Mouse (Mus musculus): Measurements from ENCODE around the gene Cbx5. TPM values are rescaled to one million over a fixed set of nuclear protein-coding genes. Genes with fewer than 3 reads are reported as not detected.

Cbx5 gene
- polyA plus RNA-seq, 1 experiment from 2014 or later = 109 TPM

DNA sequence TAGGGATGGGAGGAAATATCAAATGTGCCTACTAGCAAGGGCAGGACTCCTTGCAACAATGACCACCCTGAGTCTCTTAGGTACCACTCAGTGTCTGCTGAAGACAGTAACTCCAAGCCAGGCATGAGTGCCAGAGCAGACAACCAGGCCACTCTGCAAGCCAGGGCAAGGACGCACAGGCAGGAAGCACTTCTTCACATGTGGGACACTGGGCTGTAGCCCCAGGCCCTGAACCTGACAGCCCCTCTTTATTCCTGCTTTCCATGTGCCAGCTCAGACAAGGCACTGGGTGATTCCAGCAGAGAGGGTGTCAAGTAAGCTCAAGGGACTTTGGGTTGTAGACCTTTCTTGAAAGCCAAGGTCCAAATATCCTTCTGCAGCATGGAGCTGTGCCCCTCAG lies 60.8 kb downstream of the Cbx5 start:
- no peak overlapping the region for H3K9ac ChIP-seq (replicated peaks; ENCODE audit: low read length)
- ATAC-seq (ENCODE audit: low FRiP score, low TSS enrichment) = no peak
- H3K4me1 ChIP-seq (ENCODE audit: insufficient read depth, low read length) = peaks cover 44% of the 10 kb centered on the region
- no peak overlapping the region for H3K4me3 ChIP-seq (ENCODE audit: low read length)
- 81% methylated on average over 1 of the region's 1 CpGs for WGBS
- peaks cover 21% of the 10 kb centered on the region for H3K27me3 ChIP-seq (ENCODE audit: insufficient read depth, low read length)
- H3K36me3 ChIP-seq (ENCODE audit: insufficient read depth, low read length) = no peaks in the 10 kb centered on the region
- H3K9me3 ChIP-seq (ENCODE audit: low read length) = no peaks in the 10 kb centered on the region
- no peak overlapping the region for H3K4me2 ChIP-seq (replicated peaks; ENCODE audit: low read depth, low read length)
- 0 out of 2 replicates have a peak overlapping the region, but pooled peaks have one; percentile 11 for H3K27ac ChIP-seq (ENCODE audit: low read length)

- H3K4me1 ChIP-seq (ENCODE audit: insufficient read depth, low read length) = peaks cover 42% of the 10 kb centered on the region
- 12% methylated on average over 12 of the region's 12 CpGs for WGBS
- 0 out of 2 replicates have a peak overlapping the region, but pooled peaks have one; percentile 31 for H3K9ac ChIP-seq (replicated peaks; ENCODE audit: low read length)
- no peak overlapping the region for H3K4me3 ChIP-seq (ENCODE audit: low read length)
- H3K4me2 ChIP-seq (replicated peaks; ENCODE audit: low read depth, low read length) = peak overlapping the region; percentile 39
- H3K27ac ChIP-seq (ENCODE audit: low read length) = peak overlapping the region; percentile 64
- no peaks in the 10 kb centered on the region for H3K9me3 ChIP-seq (ENCODE audit: low read length)
- ATAC-seq (ENCODE audit: low FRiP score, low TSS enrichment) = no peak
- H3K36me3 ChIP-seq (ENCODE audit: insufficient read depth, low read length) = no peaks in the 10 kb centered on the region
- H3K27me3 ChIP-seq (ENCODE audit: insufficient read depth, low read length) = peaks cover 26% of the 10 kb centered on the region
Observed at GRCm38 (mm10) chr15:103178137-103178536, 61.5 kb downstream of the Cbx5 start.

DNA sequence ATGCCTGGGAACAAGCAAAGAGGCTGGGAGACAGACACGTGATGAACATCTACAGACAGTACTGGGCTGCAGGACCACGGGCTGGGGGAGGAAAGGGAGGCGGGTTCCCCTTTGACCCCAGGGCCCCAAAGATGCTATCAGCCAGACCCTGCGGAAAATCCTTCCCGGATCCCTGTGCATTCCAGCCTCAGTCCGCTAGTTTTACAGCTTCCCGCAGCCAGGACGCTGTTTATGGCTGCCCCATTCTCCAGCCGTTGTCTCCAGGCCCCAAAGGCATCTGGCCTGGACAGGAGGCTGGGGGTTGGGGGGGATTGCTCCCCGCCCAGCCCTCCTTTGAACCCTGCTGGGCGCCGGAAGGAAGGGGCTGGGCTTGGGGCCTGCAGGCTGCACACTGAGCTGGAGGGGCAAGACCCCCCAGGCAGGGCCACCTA lies 62.0 kb downstream of the Cbx5 start:
- Histone ChIP-seq H3K9me3 (ENCODE audit: low read length) (no peaks in the 10 kb centered on the region), H3K27ac (ENCODE audit: low read length) (peak overlapping the region; percentile 64), H3K36me3 (ENCODE audit: insufficient read depth, low read length) (no peaks in the 10 kb centered on the region), H3K4me3 (ENCODE audit: low read length) (no peak overlapping the region), H3K27me3 (ENCODE audit: insufficient read depth, low read length) (peaks cover 29% of the 10 kb centered on the region), H3K4me2 (replicated peaks; ENCODE audit: low read depth, low read length) (peak overlapping the region; percentile 39), H3K9ac (replicated peaks; ENCODE audit: low read length) (peak overlapping the region; percentile 31; the same call in 1 of the 2 replicates), H3K4me1 (ENCODE audit: insufficient read depth, low read length) (peaks cover 42% of the 10 kb centered on the region)
- WGBS = 2% methylated on average over 12 of the region's 12 CpGs
- peak; percentile 39 for ATAC-seq (ENCODE audit: low FRiP score, low TSS enrichment)

DNA sequence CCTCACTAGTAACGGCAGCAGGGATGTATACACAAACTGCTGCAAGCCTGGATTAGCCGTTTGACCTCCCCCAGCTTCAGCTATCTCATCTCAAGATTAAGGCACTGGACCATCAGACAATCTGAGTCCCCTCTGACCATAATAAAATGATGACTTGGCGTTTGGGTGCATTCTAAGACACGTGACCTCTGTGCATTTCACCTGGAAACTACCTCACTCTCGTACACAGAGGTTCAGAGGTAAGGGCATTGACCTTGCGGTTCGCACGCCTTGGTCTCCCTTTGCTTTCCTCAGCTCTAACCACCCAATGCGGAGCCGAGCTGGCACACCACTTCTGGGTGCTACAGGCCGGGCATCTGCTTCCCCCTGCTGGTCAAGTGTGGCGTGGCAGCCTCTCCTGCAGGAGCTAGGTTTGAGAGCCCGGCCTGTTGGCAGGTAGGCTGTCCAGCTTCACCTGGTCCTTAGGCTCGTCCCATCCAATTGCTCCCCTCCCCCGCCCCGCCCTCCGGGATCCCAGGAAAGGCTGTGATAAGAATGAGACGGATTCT lies 62.7 kb downstream of the Cbx5 start:
- Histone ChIP-seq H3K4me3 (ENCODE audit: low read length) (no peak overlapping the region; the same call in 1 of the 2 replicates), H3K9ac (replicated peaks; ENCODE audit: low read length) (no peak overlapping the region; the same call in 1 of the 2 replicates), H3K27ac (ENCODE audit: low read length) (peak overlapping the region; percentile 64), H3K27me3 (ENCODE audit: insufficient read depth, low read length) (peaks cover 31% of the 10 kb centered on the region), H3K4me1 (ENCODE audit: insufficient read depth, low read length) (peaks cover 39% of the 10 kb centered on the region), H3K36me3 (ENCODE audit: insufficient read depth, low read length) (no peaks in the 10 kb centered on the region), H3K9me3 (ENCODE audit: low read length) (no peaks in the 10 kb centered on the region), H3K4me2 (replicated peaks; ENCODE audit: low read depth, low read length) (peak overlapping the region; percentile 39)
- ATAC-seq (ENCODE audit: low FRiP score, low TSS enrichment) = peak; percentile 71
- under 1% methylated on average over 18 of the region's 18 CpGs for WGBS

DNA sequence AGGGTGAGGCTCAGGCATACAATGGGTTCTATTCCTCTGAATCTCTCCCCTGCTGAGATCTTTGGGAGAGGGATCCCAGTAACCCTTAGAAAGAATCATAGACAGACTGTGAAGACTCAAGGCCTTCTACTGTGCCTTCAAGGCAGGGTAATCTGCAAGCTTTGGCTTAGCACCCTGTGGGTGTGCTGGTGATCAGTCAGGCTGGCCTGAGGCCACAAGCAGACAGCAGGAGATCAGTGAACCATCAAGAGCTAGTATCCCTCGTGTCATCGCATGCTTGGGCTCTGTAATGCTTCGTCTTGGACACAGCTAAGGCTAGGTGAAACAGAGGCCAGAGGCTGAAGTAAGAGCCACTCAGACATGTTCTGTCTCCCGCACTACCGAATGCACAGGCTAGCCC lies 66.4 kb downstream of the Cbx5 start:
- Histone ChIP-seq H3K9me3 (ENCODE audit: low read length) (no peaks in the 10 kb centered on the region), H3K9ac (replicated peaks; ENCODE audit: low read length) (no peak overlapping the region; the same call in 1 of the 2 replicates), H3K27ac (ENCODE audit: low read length) (no peak overlapping the region), H3K4me3 (ENCODE audit: low read length) (no peak overlapping the region), H3K4me1 (ENCODE audit: insufficient read depth, low read length) (peaks cover 61% of the 10 kb centered on the region), H3K4me2 (replicated peaks; ENCODE audit: low read depth, low read length) (no peak overlapping the region), H3K36me3 (ENCODE audit: insufficient read depth, low read length) (no peaks in the 10 kb centered on the region), H3K27me3 (ENCODE audit: insufficient read depth, low read length) (peaks cover 45% of the 10 kb centered on the region)
- 81% methylated on average over 5 of the region's 5 CpGs for WGBS
- ATAC-seq (ENCODE audit: low FRiP score, low TSS enrichment) = no peak

DNA sequence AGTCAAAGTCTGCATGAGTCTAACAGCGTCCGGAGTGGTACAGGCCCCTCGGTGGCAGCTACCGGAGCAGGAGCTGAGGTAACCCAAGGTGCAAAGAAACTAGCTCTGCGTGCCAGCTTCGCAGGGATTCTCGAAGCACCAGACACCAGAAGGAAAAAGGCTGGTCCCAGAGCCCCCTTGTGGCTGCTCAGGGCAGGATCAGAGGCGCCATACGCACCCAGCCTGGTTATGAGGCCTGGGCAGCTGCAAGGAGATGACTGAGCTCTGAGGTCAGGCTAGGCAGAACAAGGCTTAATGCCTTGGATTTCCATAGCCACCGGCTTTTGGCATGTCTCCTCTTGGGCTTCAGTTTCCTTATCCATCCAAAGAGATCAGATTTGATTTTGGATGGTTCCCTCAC lies 67.1 kb downstream of the Cbx5 start:
- WGBS = 6% methylated on average over 10 of the region's 10 CpGs
- Histone ChIP-seq H3K27ac (ENCODE audit: low read length) (no peak overlapping the region), H3K4me2 (replicated peaks; ENCODE audit: low read depth, low read length) (no peak overlapping the region), H3K27me3 (ENCODE audit: insufficient read depth, low read length) (peaks cover 47% of the 10 kb centered on the region), H3K4me3 (ENCODE audit: low read length) (no peak overlapping the region), H3K36me3 (ENCODE audit: insufficient read depth, low read length) (no peaks in the 10 kb centered on the region), H3K4me1 (ENCODE audit: insufficient read depth, low read length) (peaks cover 61% of the 10 kb centered on the region), H3K9ac (replicated peaks; ENCODE audit: low read length) (no peak overlapping the region), H3K9me3 (ENCODE audit: low read length) (no peaks in the 10 kb centered on the region)
- ATAC-seq (ENCODE audit: low FRiP score, low TSS enrichment) = no peak

DNA sequence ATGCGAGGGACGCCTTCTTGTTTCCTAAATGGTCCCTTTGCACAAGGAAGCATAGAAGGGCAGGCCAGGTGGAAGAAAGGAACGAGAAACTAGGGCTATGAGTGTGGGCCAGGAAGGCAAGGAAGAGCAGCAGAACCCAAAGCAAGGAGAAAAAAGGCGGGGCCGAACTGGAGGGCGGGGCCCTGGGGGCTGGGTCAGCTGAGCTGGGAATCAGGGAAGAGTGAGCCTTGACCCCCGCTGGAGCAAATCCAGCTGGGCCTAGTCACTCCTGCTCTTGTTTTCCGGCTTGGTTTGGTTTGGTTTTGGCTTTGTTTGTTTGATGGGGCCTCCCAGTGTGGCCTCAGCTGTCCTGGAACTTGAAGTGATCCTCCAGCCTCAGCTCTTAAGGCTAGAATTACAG lies 68.3 kb downstream of the Cbx5 start:
- no peak for ATAC-seq (ENCODE audit: low FRiP score, low TSS enrichment)
- 8% methylated on average over 8 of the region's 8 CpGs for WGBS

GRCm38 (mm10) chr15:103170316-103170679 lies 69.3 kb downstream of the Cbx5 start:
- Histone ChIP-seq H3K36me3 (ENCODE audit: insufficient read depth, low read length) (no peaks in the 10 kb centered on the region), H3K9me3 (ENCODE audit: low read length) (no peaks in the 10 kb centered on the region), H3K4me1 (ENCODE audit: insufficient read depth, low read length) (peaks cover 57% of the 10 kb centered on the region), H3K4me3 (ENCODE audit: low read length) (peak overlapping the region; percentile 52), H3K27ac (ENCODE audit: low read length) (peak overlapping the region; percentile 35), H3K27me3 (ENCODE audit: insufficient read depth, low read length) (peaks cover 47% of the 10 kb centered on the region), H3K4me2 (replicated peaks; ENCODE audit: low read depth, low read length) (peak overlapping the region; percentile 88), H3K9ac (replicated peaks; ENCODE audit: low read length) (peak overlapping the region; percentile 66)
- 17% methylated on average over 14 of the region's 16 CpGs for WGBS
- no peak for ATAC-seq (ENCODE audit: low FRiP score, low TSS enrichment)

More for the DNA sequence above, 68.3 kb downstream of the Cbx5 start:
- peaks cover 55% of the 10 kb centered on the region for H3K27me3 ChIP-seq (ENCODE audit: insufficient read depth, low read length)
- H3K27ac ChIP-seq (ENCODE audit: low read length) = peak overlapping the region; percentile 39; the same call in 1 of the 2 replicates
- H3K9ac ChIP-seq (replicated peaks; ENCODE audit: low read length) = no peak overlapping the region
- no peaks in the 10 kb centered on the region for H3K9me3 ChIP-seq (ENCODE audit: low read length)
- peak overlapping the region; percentile 5; the same call in 1 of the 2 replicates for H3K4me2 ChIP-seq (replicated peaks; ENCODE audit: low read depth, low read length)
- H3K4me1 ChIP-seq (ENCODE audit: insufficient read depth, low read length) = peaks cover 53% of the 10 kb centered on the region
- H3K4me3 ChIP-seq (ENCODE audit: low read length) = no peak overlapping the region
- H3K36me3 ChIP-seq (ENCODE audit: insufficient read depth, low read length) = no peaks in the 10 kb centered on the region

GRCm38 (mm10) chr15:103169612-103170315 lies 69.9 kb downstream of the Cbx5 start:
- peaks cover 44% of the 10 kb centered on the region for H3K27me3 ChIP-seq (ENCODE audit: insufficient read depth, low read length)
- no peaks in the 10 kb centered on the region for H3K9me3 ChIP-seq (ENCODE audit: low read length)
- H3K4me1 ChIP-seq (ENCODE audit: insufficient read depth, low read length) = peaks cover 60% of the 10 kb centered on the region
- peak overlapping the region; percentile 88 for H3K4me2 ChIP-seq (replicated peaks; ENCODE audit: low read depth, low read length)
- 7% methylated on average over 18 of the region's 26 CpGs for WGBS
- H3K4me3 ChIP-seq (ENCODE audit: low read length) = peak overlapping the region; percentile 52
- H3K36me3 ChIP-seq (ENCODE audit: insufficient read depth, low read length) = no peaks in the 10 kb centered on the region
- ATAC-seq (ENCODE audit: low FRiP score, low TSS enrichment) = no peak
- peak overlapping the region; percentile 66 for H3K9ac ChIP-seq (replicated peaks; ENCODE audit: low read length)
- peak overlapping the region; percentile 35 for H3K27ac ChIP-seq (ENCODE audit: low read length)

Measured in kidney, embryonic 16.5 days (tissue).